Mouse (Mus musculus) spleen, postnatal 36 days (tissue): ENCODE results near the gene Sft2d2.

Experiments
- DNase-seq, 2 experiments: peaks; one replicate each; pipeline ENCODE4 v3.0.0; 2022; ENCODE audit warnings: low spot score in 2 of 2, mixed read lengths in 1 of 2

The Sft2d2 gene

GRCm38 (mm10) chr1:165193880-165194661 is at the start of gene Sft2d2:
TSS of gene Sft2d2 (minus strand) at chr1:165194438.
- DNase-seq: peak; percentile 96 to 97

GRCm38 (mm10) chr1:165236321-165237298 is 42.4 kb upstream of the Sft2d2 start, which contains the start of gene Tiprl:
TSS of gene Tiprl (minus strand) at chr1:165236996.
- DNase-seq: peak; percentile 96 to 97

GRCm38 (mm10) chr1:165235846-165236245 is 41.6 kb upstream of the Sft2d2 start:
- no peak for DNase-seq

GRCm38 (mm10) chr1:165233806-165234205 is 39.6 kb upstream of the Sft2d2 start:
- DNase-seq: no peak

- DNase-seq: no peak
Observed at GRCm38 (mm10) chr1:165230691-165231090, 36.5 kb upstream of the Sft2d2 start.

GRCm38 (mm10) chr1:165229577-165229976 is 35.3 kb upstream of the Sft2d2 start:
- DNase-seq: no peak

GRCm38 (mm10) chr1:165217023-165217589 is 22.9 kb upstream of the Sft2d2 start:
- DNase-seq: no peak

- DNase-seq: peak; percentile 29 to 32
Observed at GRCm38 (mm10) chr1:165215831-165216230, 21.6 kb upstream of the Sft2d2 start.

GRCm38 (mm10) chr1:165205591-165205990 is 11.4 kb upstream of the Sft2d2 start:
- no peak for DNase-seq

GRCm38 (mm10) chr1:165203488-165204035 is 9.3 kb upstream of the Sft2d2 start:
- no peak for DNase-seq

- no peak for DNase-seq
Observed at GRCm38 (mm10) chr1:165201445-165202012, 7.3 kb upstream of the Sft2d2 start.

GRCm38 (mm10) chr1:165200748-165201147 is 6.5 kb upstream of the Sft2d2 start:
- DNase-seq: no peak

GRCm38 (mm10) chr1:165199639-165200038 is 5.4 kb upstream of the Sft2d2 start:
- DNase-seq: no peak

GRCm38 (mm10) chr1:165198951-165199350 is 4.7 kb upstream of the Sft2d2 start:
- no peak for DNase-seq

- no peak for DNase-seq
Observed at GRCm38 (mm10) chr1:165197875-165198274, 3.6 kb upstream of the Sft2d2 start.

- no peak for DNase-seq
Observed at GRCm38 (mm10) chr1:165195396-165195960, 1.2 kb upstream of the Sft2d2 start.

- DNase-seq: no peak
Observed at GRCm38 (mm10) chr1:165194662-165195013, 400 bp upstream of the Sft2d2 start.

GRCm38 (mm10) chr1:165193426-165193825 is 812 bp downstream of the Sft2d2 start:
- no peak for DNase-seq

- no peak for DNase-seq
Observed at GRCm38 (mm10) chr1:165192714-165193264, 1.4 kb downstream of the Sft2d2 start.

- no peak for DNase-seq
Observed at GRCm38 (mm10) chr1:165192102-165192501, 2.1 kb downstream of the Sft2d2 start.

- DNase-seq: no peak
Observed at GRCm38 (mm10) chr1:165191611-165192010, 2.6 kb downstream of the Sft2d2 start.
